Mouse (Mus musculus) mouse trophoblast stem cell (cell line): ENCODE measurements around the gene Mtmr1.

Experiments used
- in situ Hi-C, 2 experiments: fragments of 300-500 bp; cut with MseI, MboI; formaldehyde crosslinking; loops; 2 replicates in 1 of 2; 3 replicates in 1 of 2; pipeline ENCODE4 v1.15.1; 2025

Gene Mtmr1

DNA sequence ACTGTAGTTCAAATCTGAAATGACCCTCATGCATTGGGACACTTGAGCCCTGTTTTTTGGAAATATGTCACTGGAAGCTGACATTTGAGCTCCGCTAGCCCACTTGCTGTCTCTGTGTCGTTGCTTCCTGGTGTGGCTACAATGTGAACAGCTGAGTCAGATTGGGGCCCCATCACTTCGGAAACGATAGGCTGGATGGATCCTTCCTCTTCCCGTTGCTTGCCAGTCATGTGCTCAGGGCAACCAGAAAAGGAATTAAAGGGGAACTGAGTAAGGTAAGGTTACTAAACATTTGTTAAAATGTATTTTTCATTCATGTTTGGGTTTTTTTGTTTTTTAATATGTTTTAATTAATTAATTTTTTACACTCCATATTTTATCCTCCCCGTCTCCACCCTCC, 74.9 kb downstream of the Mtmr1 start:
- in situ Hi-C loops = no loop called here

DNA sequence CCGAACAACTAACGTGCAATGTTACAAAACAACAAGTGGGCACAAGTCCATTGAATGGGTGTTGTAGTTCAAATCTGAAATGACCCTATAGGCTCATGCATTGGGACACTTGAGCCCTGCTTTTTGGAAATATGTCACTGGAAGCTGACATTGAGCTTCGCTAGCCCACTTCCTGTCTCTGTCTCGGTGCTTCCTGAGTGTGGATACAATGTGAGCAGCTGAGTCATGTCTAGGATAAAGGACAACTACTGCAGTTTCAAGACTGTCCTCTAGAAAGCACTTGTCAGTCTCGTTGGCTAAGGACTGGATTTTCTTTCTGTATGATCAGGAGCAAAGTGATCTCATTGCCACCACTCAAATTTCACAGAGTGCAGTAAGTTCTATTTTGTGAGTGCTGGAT, 78.4 kb downstream of the Mtmr1 start:
- in situ Hi-C loops = no loop called here

DNA sequence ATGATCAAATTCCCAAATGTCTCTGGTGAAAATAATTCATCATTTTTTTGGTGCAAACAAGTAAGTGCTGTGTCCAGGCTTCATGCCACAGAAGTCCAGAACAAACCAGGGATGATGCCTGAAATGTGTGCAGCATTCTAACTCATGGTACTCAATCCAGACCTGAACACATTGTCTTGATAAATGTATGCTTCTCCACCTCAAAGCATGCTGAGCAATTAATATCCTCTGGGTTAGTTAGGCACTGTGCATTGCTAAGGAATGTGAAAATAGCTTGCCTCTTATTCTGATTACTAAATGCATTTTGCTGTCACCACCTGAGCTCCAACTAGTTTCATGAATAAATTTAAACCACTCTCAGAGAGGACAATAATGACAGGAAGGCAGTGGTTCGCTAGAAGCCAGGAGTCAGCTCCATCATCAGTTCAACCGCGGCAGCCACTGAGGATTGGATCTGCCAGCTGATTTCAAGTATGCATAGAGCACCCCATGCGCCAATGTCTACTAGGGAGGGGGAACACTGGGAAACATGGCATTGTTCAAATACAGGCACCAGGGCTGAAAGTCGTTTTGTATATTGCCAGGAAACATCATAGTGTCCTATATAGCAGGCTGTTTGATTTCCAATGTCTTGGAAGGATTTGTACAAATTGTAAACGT, 91.6 kb downstream of the Mtmr1 start:
- in situ Hi-C loops = no loop called here

DNA sequence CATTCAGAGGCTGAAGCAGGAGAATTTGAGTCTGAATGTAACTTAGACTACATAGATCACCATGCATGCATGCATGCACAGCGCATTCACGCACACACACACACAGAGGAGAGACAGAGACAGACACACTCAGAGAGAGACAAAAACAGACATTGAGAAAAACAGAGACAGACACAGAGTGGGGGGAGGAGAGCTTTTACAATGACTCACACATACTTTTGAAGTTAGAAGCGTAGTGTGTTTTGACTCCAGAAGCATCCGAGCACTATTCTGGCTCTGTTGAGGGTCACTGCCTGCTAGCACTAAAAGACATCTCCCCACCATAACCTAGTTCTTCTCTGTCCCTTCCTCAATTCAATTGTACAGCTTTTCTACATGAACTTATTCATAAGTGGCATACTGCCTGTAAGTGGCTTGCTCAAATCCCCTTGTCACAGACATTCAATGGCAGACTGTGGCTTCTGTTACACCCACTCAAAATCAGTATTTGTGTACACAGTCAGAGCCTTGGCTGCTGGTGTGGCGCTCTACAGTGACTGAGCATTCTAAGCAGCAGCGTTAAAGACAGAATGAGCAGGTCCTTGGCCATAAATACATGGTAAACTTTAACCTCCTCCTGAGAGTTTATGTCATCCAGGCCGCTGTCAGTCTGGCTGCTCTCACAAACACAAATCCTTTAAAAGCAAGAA, 99.7 kb downstream of the Mtmr1 start:
- in situ Hi-C loops = no loop called here

- in situ Hi-C loops = no loop called here
Observed at GRCm38 (mm10) chrX:71465417-71465816, 100.9 kb downstream of the Mtmr1 start.

- in situ Hi-C loops = no loop called here
Observed at GRCm38 (mm10) chrX:71467491-71467890, 102.9 kb downstream of the Mtmr1 start.
